Mouse (Mus musculus) adrenal gland, adult 2 months (tissue): Measurements from ENCODE around the gene Tcam1. TPM values are rescaled to one million over a fixed set of nuclear protein-coding genes. Genes with fewer than 3 reads are reported as not detected.

Source experiments
- DNase-seq: peaks from one replicate; pipeline ENCODE4 v3.0.0; 2021
- polyA plus RNA-seq: library from polyadenylated mRNA; depleted of rRNA; stranded (reverse); fragments of >200 nt; gene quantifications from 2 replicates; pipeline ENCODE4 v1.2.3, GENCODE M21; 2012; rRNA removed
- total RNA-seq, 2 experiments: library from RNA; stranded (reverse); gene quantifications; 2 replicates each; pipeline ENCODE4 v1.2.3; 2021

The Tcam1 gene
- total and polyA plus RNA-seq, 3 experiments: 0.10 to 0.26 TPM; not detected in 1

DNA sequence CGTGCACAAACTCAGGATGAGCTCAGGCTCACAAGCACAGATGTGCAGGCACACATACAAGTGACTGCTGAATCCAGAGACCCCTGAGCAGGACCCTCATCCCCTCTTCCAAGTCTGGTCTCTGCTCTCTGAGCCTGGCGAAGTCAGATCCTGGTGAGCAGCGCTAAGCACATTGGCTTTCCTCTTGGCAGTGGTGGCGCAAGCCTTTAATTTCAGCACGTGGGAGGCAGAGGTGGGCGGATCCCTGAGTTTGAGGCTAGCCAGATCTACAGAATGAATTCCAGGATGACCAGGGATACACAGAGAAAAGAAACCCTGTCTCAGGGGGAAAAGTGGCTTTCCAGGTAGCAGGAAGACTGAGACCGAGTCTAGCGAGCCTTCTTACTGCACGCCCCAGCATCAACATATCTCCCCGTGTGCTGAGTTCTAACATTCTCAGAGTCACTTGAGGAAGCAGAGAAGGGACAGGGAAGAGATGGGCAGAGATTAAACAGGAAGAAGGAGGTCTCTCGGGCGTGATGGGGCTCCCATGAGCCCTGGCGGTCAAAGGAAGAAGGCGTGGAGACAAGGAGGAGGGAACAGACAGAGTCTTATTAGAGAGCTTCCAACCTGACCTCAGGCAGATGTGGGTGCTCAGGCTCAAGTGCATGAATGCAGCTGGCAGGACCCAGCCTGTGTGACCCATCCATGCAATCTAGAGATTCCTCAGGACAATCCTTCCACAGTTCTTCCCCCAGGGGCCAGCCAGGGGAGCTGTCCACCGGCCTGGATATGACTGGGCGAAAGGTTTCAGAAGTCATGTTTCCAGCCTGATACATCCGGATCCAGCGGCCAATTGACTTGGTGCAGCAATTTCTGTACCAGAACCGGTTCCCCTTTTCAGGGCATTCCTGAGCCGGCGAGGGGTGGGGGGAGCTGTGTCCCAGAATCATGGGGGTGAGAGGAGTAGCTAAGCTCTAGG lies 42.2 kb downstream of the Tcam1 start:
- no peak for DNase-seq

DNA sequence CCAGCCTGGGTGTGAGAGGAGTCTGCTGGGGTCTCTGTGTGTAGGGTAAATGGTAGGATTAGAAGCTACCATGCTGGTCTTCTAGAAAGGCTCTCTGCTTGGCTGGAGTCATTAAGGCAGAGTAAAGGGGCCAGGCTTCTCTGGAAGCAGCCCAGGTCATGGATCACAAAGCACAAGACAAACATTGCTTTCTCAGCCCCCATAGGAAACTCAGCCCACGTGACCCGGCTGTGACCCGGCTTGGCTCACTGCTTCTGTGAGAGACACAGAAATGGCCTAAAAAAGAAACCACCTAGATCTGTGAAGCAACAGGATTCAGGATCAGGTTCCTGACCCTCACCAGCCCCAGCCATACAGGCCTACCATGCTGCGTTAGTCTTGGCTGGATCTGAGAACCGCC lies 48.4 kb downstream of the Tcam1 start:
- DNase-seq: no peak

DNA sequence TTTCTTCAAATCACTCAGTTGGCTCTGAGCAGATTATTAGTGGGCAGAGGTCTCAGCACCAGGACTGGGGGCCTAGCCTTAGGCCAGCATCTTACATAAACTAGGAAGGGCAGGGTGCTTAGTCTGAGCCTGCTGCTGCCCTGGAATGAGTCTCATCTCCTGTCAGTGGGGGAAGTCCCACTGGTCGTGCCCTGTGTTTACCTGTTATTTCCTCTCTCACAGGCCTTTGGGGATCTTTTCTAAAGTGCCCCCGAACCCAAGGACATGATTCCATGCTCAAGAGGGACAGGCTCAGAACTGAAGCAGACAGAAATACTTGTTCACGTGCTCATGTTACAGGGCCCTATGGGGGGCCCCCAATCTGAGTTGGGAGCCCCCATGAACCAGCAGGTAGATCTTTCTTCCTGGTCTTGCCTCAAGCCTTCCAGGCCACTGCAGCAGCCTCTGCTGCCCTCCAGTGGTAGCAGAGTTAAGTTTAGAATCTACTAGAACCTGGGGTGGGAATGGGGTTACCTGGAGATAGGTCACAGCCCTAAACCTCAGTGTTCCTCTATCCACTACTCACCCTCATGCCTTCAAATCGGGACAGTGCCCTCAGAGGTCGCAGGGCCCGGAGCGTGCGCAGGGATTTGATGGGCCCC lies 49.2 kb downstream of the Tcam1 start:
- DNase-seq: peak; percentile 61

DNA sequence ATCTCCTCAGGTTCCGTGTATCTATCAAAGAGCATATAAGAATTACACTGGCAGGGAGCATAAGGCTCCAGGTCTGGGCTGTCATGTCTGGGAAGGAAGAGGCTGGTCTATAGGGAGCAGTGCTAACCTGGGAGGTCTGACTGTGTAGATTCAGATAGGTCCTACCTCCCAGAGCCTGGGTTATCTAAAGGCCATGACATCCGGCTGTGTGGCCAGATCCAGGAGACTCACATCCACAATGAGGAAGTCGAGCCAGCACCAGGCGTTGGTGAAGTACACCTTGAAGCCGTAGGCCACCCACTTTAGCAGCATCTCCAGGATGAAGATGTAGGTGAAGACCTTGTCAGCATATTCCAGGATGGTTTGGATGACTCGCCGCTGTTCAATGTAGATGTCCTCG lies 50.0 kb downstream of the Tcam1 start:
- no peak for DNase-seq

DNA sequence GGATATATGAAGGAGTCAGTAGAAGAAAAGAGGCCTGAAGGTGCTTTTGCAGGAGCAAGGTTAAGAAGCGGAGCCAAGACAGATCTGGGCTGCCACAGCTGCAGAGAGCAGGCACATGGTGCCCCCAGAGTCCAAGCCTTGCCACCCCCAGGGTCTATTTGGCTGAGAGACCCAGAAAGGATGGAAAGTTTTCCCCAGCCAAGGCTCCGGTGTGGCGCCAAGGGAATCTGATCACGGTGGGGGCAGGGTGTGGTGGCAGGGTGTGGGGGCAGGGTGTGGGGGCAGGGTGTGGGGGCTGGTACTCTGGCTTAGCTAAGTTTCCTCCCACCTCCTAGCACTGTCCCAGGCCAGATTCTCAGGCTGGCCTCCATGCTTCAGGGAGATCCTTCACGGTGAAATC lies 52.0 kb downstream of the Tcam1 start:
- no peak for DNase-seq

DNA sequence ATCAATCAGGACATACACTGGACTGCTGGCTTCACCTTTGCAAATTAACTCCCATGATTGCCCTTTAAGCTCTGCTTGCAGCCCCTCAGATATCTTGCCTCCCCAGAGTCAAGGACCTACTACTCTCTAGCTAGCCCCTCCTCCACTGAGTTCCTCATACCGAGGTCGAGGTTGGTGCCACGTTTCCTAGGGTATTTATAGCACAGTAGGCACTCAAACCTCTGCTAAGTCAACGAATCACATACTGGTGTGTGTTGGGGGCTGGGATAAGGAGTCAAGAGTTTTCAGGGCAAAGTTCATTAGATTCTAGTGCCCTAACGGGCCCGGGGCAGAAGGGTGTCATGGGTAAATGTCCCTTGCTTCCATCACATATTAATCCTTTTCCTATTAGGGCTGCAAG lies 52.7 kb downstream of the Tcam1 start:
- no peak for DNase-seq

DNA sequence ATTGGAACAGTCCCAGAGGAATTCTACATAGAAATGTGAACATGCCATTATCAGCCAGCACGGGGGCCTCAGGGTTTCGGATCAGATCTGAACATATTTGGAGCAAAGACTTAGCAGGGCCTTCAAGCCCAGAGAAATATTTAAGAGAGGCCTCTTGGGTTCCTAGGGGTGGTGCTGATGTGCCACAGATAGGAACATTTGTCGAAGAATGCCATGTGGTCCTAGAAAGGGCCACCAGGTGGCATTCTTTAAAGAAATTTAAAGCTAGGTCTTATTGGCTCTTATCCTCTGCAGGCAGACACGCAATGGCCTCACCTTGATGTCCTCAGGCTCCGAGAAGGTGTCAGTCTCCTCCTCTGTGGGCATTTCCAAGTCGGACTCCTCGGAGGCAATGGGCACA lies 53.2 kb downstream of the Tcam1 start:
- DNase-seq: peak; percentile 27

DNA sequence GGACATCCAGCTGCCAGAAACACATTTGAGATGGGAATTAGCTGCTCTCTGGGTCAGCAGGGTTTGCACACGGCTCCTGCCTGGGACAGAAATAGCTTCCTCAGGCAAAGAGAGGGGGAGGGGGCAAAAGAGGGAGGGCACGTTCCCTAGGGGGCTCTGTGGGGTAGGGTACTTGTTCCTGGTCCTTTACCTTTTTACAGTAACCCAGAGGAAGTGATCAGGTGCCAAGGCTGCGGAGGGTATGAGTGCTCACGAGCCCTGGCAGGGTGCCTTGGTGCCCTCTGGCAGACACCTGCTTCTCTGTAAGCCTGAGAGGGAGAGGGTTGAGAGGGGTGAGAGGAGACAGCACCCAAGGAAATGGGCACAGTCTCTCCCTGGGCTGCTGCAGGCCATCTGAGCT lies 56.0 kb downstream of the Tcam1 start:
- no peak for DNase-seq

DNA sequence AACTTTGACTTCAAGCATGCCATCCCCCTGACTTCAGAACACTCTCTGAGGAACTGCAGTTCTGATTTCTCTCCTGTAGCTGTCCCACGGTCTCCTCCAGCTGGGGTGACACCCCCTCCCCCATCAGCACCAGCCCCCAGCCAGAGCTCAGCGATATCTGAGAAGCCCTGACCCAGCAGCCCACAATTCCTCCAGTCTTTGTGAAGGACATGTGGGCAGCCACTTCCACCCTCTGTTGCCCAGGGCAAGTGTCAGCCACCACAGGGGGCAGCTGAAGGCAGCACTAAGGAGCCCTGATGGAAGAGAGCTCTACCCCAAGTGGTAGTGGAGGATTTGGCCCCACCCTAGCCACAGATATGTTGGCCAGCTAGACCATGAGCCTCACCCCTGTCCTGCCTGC lies 57.6 kb downstream of the Tcam1 start:
- no peak for DNase-seq

DNA sequence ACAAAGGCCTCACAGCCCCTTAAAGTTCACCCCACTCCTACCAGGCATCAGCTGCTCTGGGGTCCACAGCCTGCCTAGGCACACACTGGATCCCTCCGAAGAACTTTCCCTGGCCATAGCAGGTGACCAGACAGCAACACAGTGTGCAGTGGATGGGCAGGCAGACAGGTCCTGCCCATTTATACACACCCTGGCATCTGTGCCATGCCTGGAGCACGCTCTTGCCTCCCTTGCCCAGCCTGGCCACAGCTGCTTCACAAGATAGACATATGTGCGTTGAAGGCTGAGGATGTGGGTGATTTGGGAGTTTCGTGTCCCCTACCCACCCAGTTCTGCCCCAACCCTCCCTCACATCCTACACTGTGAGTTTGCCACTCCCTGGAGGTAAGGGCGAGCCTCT lies 61.6 kb downstream of the Tcam1 start:
- no peak for DNase-seq

Other genes starting within 250 kb of the Tcam1 start
- gene Dcaf7, start 239.8 kb upstream of the Tcam1 start, total RNA-seq: 10 to 100 TPM; 39.6 to 57.8 TPM
- gene Dcaf7, start 239.8 kb upstream of the Tcam1 start, polyA plus RNA-seq: 80.6 and 81.8 TPM in 2 replicates
- gene Taco1, start 210.6 kb upstream of the Tcam1 start, total RNA-seq: 10 to 100 TPM; 25.8 to 37.8 TPM
- gene Taco1, start 210.6 kb upstream of the Tcam1 start, polyA plus RNA-seq: 17.4 and 17.5 TPM in 2 replicates
- gene Map3k3, start 192.1 kb upstream of the Tcam1 start, total RNA-seq: 10 to 100 TPM; 32.0 to 39.7 TPM
- gene Map3k3, start 192.1 kb upstream of the Tcam1 start, polyA plus RNA-seq: 19.9 and 20.8 TPM in 2 replicates
- gene Gm10840, start 115.8 kb upstream of the Tcam1 start, total RNA-seq: not detected
- gene Gm10840, start 115.8 kb upstream of the Tcam1 start, polyA plus RNA-seq: not detected in 2 replicates
- 10 to 100 TPM in 1 of 2 experiments, 1 to 10 TPM in 1; 9.5 to 17.1 TPM for gene Limd2, start 115.8 kb upstream of the Tcam1 start, total RNA-seq
- gene Limd2, start 115.8 kb upstream of the Tcam1 start, polyA plus RNA-seq: 18.1 and 20.0 TPM in 2 replicates
- gene Strada, start 74.5 kb upstream of the Tcam1 start, total RNA-seq: 10 to 100 TPM; 14.9 to 16.1 TPM
- gene Strada, start 74.5 kb upstream of the Tcam1 start, polyA plus RNA-seq: 18.8 and 20.6 TPM in 2 replicates
- gene Ccdc47, start 60.3 kb upstream of the Tcam1 start, total RNA-seq: 100 to 1,000 TPM; 104 to 112 TPM
- gene Ccdc47, start 60.3 kb upstream of the Tcam1 start, polyA plus RNA-seq: 5.6 and 9.5 TPM in 2 replicates
- gene Ddx42, start 59.7 kb upstream of the Tcam1 start, total RNA-seq: 10 to 100 TPM; 46.6 to 51.0 TPM
- gene Ddx42, start 59.7 kb upstream of the Tcam1 start, polyA plus RNA-seq: 7.0 and 9.2 TPM in 2 replicates
- 10 to 100 TPM; 49.8 to 53.1 TPM for gene Ftsj3, start 20.6 kb upstream of the Tcam1 start, total RNA-seq
- gene Ftsj3, start 20.6 kb upstream of the Tcam1 start, polyA plus RNA-seq: 16.2 and 22.5 TPM in 2 replicates
- 100 to 1,000 TPM; 138 to 164 TPM for gene Psmc5, start 20.5 kb upstream of the Tcam1 start, total RNA-seq
- gene Psmc5, start 20.5 kb upstream of the Tcam1 start, polyA plus RNA-seq: 12.4 and 12.9 TPM in 2 replicates
- gene Smarcd2, start 3.7 kb upstream of the Tcam1 start, total RNA-seq: 10 to 100 TPM; 64.5 to 80.6 TPM
- 112 and 121 TPM in 2 replicates for gene Smarcd2, start 3.7 kb upstream of the Tcam1 start, polyA plus RNA-seq
- gene Gh, start 25.2 kb downstream of the Tcam1 start, total RNA-seq: not detected
- gene Gh, start 25.2 kb downstream of the Tcam1 start, polyA plus RNA-seq: not detected in 2 replicates
- under 1 TPM; 0.79 to 0.81 TPM for gene Cd79b, start 38.1 kb downstream of the Tcam1 start, total RNA-seq
- gene Cd79b, start 38.1 kb downstream of the Tcam1 start, polyA plus RNA-seq: 0.93 and 1.1 TPM in 2 replicates
- under 1 TPM; 0.07 to 0.09 TPM for gene Scn4a, start 76.6 kb downstream of the Tcam1 start, total RNA-seq
- gene Scn4a, start 76.6 kb downstream of the Tcam1 start, polyA plus RNA-seq: 0.01 and 0.15 TPM in 2 replicates
- not detected for gene Prr29, start 88.8 kb downstream of the Tcam1 start, total RNA-seq
- not detected in 2 replicates for gene Prr29, start 88.8 kb downstream of the Tcam1 start, polyA plus RNA-seq
- 10 to 100 TPM; 11.9 to 16.2 TPM for gene Icam2, start 111.4 kb downstream of the Tcam1 start, total RNA-seq
- 25.0 and 29.8 TPM in 2 replicates for gene Icam2, start 111.4 kb downstream of the Tcam1 start, polyA plus RNA-seq
- gene Ern1, start 211.2 kb downstream of the Tcam1 start, total RNA-seq: 100 to 1,000 TPM in 1 of 2 experiments, 10 to 100 TPM in 1; 90.7 to 119 TPM
- 608 and 700 TPM in 2 replicates for gene Ern1, start 211.2 kb downstream of the Tcam1 start, polyA plus RNA-seq